Mouse (Mus musculus): ENCODE data around the gene Lrp10. TPM values are rescaled to one million over a fixed set of nuclear protein-coding genes. Genes with fewer than 3 reads are reported as not detected.
A peak's percentile ranks its signal among the peaks of the same experiment; 100 is the strongest.

Gene Lrp10
- total RNA-seq, 2 experiments from 2014 or later = 28.5 to 30.3 TPM

- H3K27ac ChIP-seq = no peak overlapping the region
- TF ChIP-seq CTCF (conservative IDR thresholded peaks at IDR 0.05) = no peak
- no peak for DNase-seq (ENCODE audit: low spot score in 2 of 2)
- H3K4me3 ChIP-seq = no peak overlapping the region
Observed at GRCm38 (mm10) chr14:54440538-54440937, 23.4 kb upstream of the Lrp10 start.

GRCm38 (mm10) chr14:54441365-54441764, 22.6 kb upstream of the Lrp10 start:
- DNase-seq (ENCODE audit: low spot score in 2 of 2) = no peak
- TF ChIP-seq CTCF (conservative IDR thresholded peaks at IDR 0.05) = no peak
- H3K4me3 ChIP-seq = no peak overlapping the region
- H3K27ac ChIP-seq = no peak overlapping the region

DNA sequence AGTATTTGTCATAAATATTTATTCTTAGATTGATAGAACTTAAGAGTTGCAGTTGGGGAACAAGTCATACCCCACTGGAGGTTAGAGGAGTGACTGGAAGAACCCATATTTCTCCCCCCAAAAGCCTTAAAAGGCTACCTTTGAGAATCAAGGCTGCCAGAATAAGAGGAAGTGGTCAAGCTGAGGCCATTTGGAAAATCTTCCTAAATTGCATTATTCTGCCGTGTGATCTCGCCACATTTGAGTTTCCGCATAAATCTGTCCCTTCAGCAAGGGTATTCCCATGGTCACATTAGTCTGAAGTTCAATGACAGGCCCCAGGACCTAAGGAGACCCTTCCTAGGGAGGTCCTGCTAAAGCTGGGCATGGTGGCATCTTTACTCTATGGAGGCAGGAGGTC, 21.4 kb upstream of the Lrp10 start:
- no peak for DNase-seq (ENCODE audit: low spot score in 2 of 2)
- no peak overlapping the region for H3K27ac ChIP-seq
- H3K4me3 ChIP-seq = no peak overlapping the region
- TF ChIP-seq CTCF (conservative IDR thresholded peaks at IDR 0.05) = no peak

DNA sequence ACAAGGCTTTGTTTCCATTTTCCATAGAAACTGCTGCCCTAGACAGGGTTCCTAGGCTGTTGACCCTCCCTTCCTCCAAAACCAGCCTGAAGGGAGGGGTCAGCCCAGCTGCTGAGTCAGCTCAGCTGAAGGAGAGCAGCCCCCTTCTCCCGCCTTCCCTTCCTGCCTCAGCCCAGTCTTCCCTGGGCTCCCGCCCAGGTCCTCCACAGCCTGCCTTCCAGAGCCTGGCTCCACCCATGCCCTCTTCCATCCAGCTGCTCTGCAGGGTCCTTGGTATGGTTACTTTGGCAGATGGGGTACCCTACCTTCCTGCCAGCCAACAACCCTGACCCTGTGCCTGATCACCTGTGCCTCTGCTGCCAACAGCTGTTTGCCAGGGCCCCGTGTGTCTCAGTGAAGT, 20.7 kb upstream of the Lrp10 start:
- no peak overlapping the region for H3K4me3 ChIP-seq
- TF ChIP-seq CTCF (conservative IDR thresholded peaks at IDR 0.05) = no peak
- DNase-seq (ENCODE audit: low spot score in 2 of 2) = no peak
- no peak overlapping the region for H3K27ac ChIP-seq

DNA sequence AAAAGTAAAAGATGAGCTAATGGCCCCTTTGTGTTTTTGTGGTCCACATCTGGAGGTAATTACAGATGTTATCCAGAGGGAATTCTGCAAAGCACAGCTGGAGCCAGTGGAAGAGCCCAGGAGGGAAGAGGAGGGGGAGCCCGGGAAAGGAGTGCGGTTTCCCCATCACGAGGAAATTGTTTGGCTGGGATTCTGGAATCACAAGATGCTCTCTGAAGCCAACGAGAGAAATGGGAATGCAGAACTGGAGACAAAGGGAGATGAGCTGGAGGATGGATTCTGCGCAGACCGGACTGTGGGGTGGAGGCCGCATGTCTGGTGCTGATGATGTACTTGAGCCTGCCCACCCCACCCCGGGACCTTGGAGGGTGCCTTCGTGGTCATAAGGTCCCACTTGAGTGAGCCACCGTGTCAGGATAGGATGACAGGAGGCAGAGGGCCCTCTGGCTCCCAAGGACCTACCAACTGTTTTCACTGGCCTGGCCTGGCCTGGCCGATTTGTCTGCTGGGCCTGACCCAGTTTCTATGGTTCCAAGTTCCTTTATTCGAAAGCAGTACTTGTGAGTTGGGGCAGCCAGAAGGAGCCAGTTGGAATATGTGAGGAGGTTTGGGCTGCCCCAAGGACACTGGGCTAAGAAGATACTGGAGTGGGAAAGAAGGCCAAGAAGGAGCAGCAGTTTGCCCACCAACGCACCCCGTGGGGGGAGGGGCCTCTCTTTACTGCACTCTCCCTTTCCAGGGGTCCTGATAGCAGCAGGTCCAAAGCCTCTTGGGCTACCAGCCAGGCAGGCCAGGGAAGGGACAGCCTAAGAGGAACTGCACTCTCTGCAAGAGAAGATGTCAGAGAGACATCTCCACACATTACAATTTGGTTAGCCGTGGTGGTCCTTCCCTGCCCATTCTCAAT, 20.0 kb upstream of the Lrp10 start:
- Histone ChIP-seq H3K27ac (no peak overlapping the region), H3K4me3 (no peak overlapping the region)
- peak in 1 of 2 experiments; percentile 26 for DNase-seq (ENCODE audit: low spot score in 2 of 2)
- no peak for TF ChIP-seq CTCF (conservative IDR thresholded peaks at IDR 0.05)

GRCm38 (mm10) chr14:54445476-54445875, 18.5 kb upstream of the Lrp10 start:
- DNase-seq (ENCODE audit: low spot score in 2 of 2) = no peak
- H3K27ac ChIP-seq = no peak overlapping the region
- no peak overlapping the region for H3K4me3 ChIP-seq
- TF ChIP-seq CTCF (conservative IDR thresholded peaks at IDR 0.05) = no peak

- TF ChIP-seq CTCF (conservative IDR thresholded peaks at IDR 0.05) = no peak
- H3K27ac ChIP-seq = no peak overlapping the region
- no peak for DNase-seq (ENCODE audit: low spot score in 2 of 2)
- no peak overlapping the region for H3K4me3 ChIP-seq
Observed at GRCm38 (mm10) chr14:54453566-54453965, 10.4 kb upstream of the Lrp10 start.

DNA sequence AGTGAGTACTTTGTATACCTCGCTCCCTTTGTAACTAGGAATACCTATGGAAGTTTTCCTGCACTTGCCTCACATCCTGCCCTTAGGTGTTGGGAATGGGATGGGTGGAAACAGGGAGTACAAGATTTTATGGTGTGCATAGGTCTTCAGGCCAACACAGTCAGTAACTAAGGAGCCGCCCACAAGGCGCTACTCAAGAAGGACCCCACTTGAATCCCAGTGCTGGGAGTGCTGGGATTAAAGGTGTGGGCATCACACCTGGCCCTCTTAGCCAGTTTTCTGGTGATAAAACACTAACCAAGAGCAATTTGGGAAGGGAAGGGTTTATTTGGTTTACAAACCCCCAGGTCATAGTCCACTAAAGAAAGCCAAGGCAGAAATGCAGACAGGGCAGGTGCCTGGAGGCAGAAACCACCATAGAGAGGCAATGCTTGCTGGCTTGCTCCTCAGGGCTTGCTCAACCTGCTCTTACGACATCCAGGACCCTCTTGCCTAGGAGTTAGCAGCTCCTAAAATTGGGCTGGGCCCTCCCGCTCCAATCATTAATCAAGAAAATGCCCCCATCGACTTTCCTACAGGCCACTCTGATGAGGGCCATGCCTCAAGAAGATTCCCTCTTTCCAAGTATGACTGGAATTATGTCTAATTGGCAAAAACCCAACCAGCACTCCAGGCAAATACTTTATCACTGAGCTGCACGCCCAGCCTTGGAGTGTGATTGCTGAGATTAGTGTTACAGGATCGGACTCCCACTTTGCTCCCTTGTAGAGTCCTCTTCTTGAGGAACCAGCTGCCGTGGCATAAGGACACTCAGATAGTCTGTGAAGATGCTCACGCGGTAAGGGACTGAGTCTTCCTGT, 9.0 kb upstream of the Lrp10 start:
- Histone ChIP-seq H3K4me3 (no peak overlapping the region), H3K27ac (no peak overlapping the region)
- TF ChIP-seq CTCF (conservative IDR thresholded peaks at IDR 0.05) = no peak
- no peak for DNase-seq (ENCODE audit: low spot score in 2 of 2)

- Histone ChIP-seq H3K4me3 (no peak overlapping the region), H3K27ac (no peak overlapping the region)
- no peak for DNase-seq (ENCODE audit: low spot score in 2 of 2)
- TF ChIP-seq CTCF (conservative IDR thresholded peaks at IDR 0.05) = no peak
Observed at GRCm38 (mm10) chr14:54457907-54458569, 5.9 kb upstream of the Lrp10 start.

GRCm38 (mm10) chr14:54462146-54462545, 1.8 kb upstream of the Lrp10 start:
- no peak for DNase-seq (ENCODE audit: low spot score in 2 of 2)
- Histone ChIP-seq H3K4me3 (no peak overlapping the region), H3K27ac (no peak overlapping the region)
- no peak for TF ChIP-seq CTCF (conservative IDR thresholded peaks at IDR 0.05)

DNA sequence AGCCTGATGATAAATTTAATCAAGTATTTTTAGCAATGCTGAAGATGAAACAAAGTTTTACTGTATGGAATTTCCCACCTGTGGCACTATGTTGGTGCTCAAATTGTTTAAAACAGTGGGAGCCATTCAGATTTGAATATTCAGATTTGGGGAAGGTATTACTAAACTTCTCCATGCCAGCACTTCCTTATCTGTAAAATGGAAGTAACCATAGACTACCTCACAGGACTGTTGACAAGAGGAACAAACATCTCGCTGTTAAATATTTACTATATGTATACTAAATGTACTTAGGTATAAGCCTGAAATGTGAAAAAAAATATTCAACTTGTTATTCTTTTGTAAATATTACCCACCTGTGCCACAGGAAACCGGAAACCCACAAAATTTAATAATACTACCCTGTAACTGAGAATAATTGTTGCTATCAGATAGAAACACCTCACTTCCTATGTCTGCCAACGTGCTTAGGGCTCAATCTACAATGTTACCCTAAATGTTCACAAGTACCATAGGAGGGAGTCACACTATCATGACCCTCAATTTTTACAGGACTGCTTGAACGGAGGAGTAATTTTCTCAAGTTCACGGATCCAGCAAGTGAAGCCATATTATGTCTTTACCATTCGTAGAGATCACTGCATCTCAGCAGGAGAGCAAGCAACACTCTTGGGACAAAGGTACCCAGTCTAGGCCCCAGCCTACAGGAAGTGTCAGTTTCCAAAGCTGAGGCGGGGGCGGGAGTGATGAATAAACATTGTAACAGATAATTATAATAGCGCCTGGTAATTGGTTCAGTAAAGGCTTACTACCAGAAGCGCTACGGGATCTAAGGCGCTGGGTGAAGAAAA, 604 bp upstream of the Lrp10 start:
- Histone ChIP-seq H3K27ac (peak overlapping the region; percentile 87), H3K4me3 (peak overlapping the region; percentile 92)
- no peak for DNase-seq (ENCODE audit: low spot score in 2 of 2)
- no peak for TF ChIP-seq CTCF (conservative IDR thresholded peaks at IDR 0.05)
